Mouse (Mus musculus) heart, embryonic 16.5 days (tissue): Measurements from ENCODE around the gene Nrm. TPM values are rescaled to one million over a fixed set of nuclear protein-coding genes. Genes with fewer than 3 reads are reported as not detected.
A peak's percentile ranks its signal among the peaks of the same experiment; 100 is the strongest.

Experiments
- ATAC-seq: fragments of 200-750 bp; cut with Nextera tagmentation; replicated peaks from 2 replicates; pipeline ENCODE4 v1.8.0; 2017; ENCODE audit warnings: moderate number of reproducible peaks; ENCODE audit not compliant: insufficient read depth, low FRiP score; ENCODE audit errors: extremely low read depth
- H3K27ac ChIP-seq: fragments of 300-500 bp; sonication (generic); 2 replicates; pipeline ENCODE4 v1.5.1; 2014; ENCODE audit warnings: mild to moderate bottlenecking, low read length, control low read depth, moderate library complexity
- H3K27me3 ChIP-seq: fragments of 300-500 bp; sonication (generic); 2 replicates; pipeline ENCODE4 v1.6.1; 2014; ENCODE audit warnings: low read length, mixed read lengths; ENCODE audit not compliant: control insufficient read depth, insufficient read depth
- H3K36me3 ChIP-seq: fragments of 300-500 bp; sonication (generic); 2 replicates; pipeline ENCODE4 v1.6.1; 2014; ENCODE audit not compliant: control insufficient read depth, insufficient read depth
- H3K4me1 ChIP-seq: fragments of 300-500 bp; sonication (generic); 2 replicates; pipeline ENCODE4 v1.6.1; 2014; ENCODE audit warnings: low read length, mixed read lengths; ENCODE audit not compliant: control insufficient read depth, insufficient read depth
- H3K4me2 ChIP-seq: fragments of 300-500 bp; sonication (generic); 2 replicates; pipeline ENCODE4 v1.6.1; 2014; ENCODE audit warnings: low read depth, mild to moderate bottlenecking, control low read depth, low read length
- H3K4me3 ChIP-seq: fragments of 300-500 bp; sonication (generic); 2 replicates; pipeline ENCODE4 v1.5.1; 2014; ENCODE audit warnings: mild to moderate bottlenecking, control low read depth, low read length
- H3K9ac ChIP-seq: fragments of 300-500 bp; sonication (generic); 2 replicates; pipeline ENCODE4 v1.6.1; 2014; ENCODE audit warnings: low read length, control low read depth
- H3K9me3 ChIP-seq: fragments of 300-500 bp; sonication (generic); replicated peaks from 2 replicates; pipeline ENCODE4 v1.6.1; 2016; ENCODE audit warnings: low read length; ENCODE audit not compliant: control insufficient read depth
- WGBS: fragments of 180-500 bp; shearing (Covaris S2); extraction: QIAGEN DNeasy Blood & Tissue Kit; methylation state at CpG from one replicate; pipeline ENCODE4 v1.1.7; 2014; 5-methylcytosine and 5-hydroxymethylcytosine counted together
- polyA plus RNA-seq: library from polyadenylated mRNA; unstranded; fragments of >200 nt; fragmentation: Nextera tagmentation; extraction: Ambion mirVana; gene quantifications from 2 replicates; pipeline ENCODE4 v1.2.1, GENCODE M21; 2015

Gene Nrm
- polyA plus RNA-seq, 1 experiment from 2014 or later, result 46.9 TPM

DNA sequence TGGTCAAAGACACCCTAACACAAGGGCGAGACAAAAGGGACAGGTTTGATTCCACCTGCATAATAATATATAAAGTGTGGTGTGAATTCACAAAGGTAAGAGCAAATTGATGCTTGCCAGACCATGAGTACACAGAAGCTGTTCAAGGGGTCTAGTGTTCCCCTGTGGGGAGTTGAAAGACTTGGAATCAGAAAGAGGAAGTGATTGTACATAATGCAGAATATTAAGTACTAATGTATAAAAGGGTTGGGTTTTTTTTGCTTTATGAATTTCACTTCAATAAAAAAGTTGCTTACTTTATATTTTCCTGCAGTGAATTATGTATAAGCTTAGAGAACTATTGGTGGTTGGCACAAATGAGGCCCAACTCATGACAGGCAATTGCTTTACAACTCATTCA lies 1.7 kb upstream of the Nrm start:
- no peak for ATAC-seq
- Histone ChIP-seq H3K27me3 (no peaks in the 10 kb centered on the region), H3K9ac (no peak overlapping the region), H3K36me3 (peaks cover 16% of the 10 kb centered on the region), H3K27ac (no peak overlapping the region), H3K4me2 (no peak overlapping the region), H3K4me1 (peaks cover 9% of the 10 kb centered on the region), H3K9me3 (no peaks in the 10 kb centered on the region), H3K4me3 (no peak overlapping the region)
- WGBS, result 95% methylated on average over 1 of the region's 1 CpGs

DNA sequence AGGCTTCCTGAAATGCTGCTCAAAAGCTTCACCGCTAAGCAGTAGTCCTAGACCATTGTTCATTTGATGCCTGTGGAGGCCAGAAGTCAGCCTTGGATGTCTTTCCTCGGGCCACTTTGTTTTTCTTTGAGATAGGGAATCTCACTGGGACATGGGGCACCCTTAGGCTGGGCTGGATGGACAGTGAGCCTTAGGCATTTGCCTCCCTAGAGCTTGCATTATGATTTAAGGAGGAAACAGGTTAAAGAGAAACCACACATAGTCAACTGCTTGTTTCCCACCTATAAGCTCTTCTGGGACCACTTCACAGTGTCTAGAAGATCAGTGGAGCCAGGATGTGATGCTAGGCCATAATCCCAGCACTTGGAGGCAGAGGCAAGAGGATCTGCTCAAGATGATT lies 1.3 kb upstream of the Nrm start:
- no peak overlapping the region for H3K4me2 ChIP-seq
- WGBS, result 51% methylated on average over 2 of the region's 2 CpGs
- no peaks in the 10 kb centered on the region for H3K27me3 ChIP-seq
- no peak overlapping the region for H3K9ac ChIP-seq
- peaks cover 11% of the 10 kb centered on the region for H3K4me1 ChIP-seq
- H3K4me3 ChIP-seq, result no peak overlapping the region
- no peak for ATAC-seq
- H3K27ac ChIP-seq, result no peak overlapping the region
- peaks cover 14% of the 10 kb centered on the region for H3K36me3 ChIP-seq
- H3K9me3 ChIP-seq, result no peaks in the 10 kb centered on the region

DNA sequence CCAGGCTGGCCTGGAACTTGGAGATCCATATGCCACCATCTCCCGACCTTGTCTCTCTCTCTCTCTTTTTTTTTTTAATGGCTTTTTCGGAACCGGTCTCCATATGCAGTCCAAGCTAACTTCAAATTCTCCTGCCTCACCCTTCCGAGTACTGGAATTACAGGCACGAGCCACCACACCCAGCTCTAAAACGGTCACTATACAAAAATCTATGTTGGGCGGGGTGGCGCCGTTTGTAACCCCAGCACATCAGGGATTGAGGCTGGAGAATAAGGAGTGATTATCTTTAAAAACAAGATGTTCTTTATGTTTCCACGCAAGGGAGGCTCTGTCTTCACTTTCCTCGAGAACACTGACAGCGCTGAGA lies 304 bp upstream of the Nrm start:
- Histone ChIP-seq H3K27me3 (no peaks in the 10 kb centered on the region), H3K36me3 (peaks cover 14% of the 10 kb centered on the region), H3K4me3 (peak overlapping the region; percentile 79), H3K9ac (peak overlapping the region; percentile 72), H3K9me3 (no peaks in the 10 kb centered on the region), H3K4me2 (peak overlapping the region; percentile 66), H3K27ac (peak overlapping the region; percentile 94), H3K4me1 (peaks cover 15% of the 10 kb centered on the region)
- ATAC-seq, result no peak
- WGBS, result 6% methylated on average over 12 of the region's 12 CpGs

DNA sequence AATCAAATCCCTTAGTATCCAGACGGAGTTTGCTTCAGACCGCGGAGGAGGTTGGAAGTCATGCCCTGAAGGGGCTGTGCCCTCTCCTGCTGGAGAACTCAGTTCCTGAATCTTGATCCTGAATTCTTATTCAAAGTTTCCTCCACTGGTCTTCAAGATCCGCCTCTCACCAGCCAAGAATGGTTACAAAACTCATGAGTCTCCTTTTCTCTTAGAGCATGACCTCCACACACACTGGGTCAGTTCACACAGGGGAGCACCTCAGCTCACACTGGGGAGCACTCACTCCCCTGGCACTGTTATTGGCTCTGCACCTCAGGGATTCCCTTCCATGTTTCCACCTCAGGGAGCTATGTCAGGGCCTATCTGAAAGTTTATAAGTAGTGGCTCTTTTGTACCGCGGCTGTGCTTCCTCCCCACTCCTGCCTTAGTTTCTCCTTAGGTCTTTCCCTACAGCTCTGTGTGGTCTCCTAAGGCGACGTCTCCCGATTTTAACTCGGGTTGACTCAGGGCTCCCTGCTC lies 3.8 kb downstream of the Nrm start:
- 28% methylated on average over 10 of the region's 10 CpGs for WGBS
- no peak for ATAC-seq

DNA sequence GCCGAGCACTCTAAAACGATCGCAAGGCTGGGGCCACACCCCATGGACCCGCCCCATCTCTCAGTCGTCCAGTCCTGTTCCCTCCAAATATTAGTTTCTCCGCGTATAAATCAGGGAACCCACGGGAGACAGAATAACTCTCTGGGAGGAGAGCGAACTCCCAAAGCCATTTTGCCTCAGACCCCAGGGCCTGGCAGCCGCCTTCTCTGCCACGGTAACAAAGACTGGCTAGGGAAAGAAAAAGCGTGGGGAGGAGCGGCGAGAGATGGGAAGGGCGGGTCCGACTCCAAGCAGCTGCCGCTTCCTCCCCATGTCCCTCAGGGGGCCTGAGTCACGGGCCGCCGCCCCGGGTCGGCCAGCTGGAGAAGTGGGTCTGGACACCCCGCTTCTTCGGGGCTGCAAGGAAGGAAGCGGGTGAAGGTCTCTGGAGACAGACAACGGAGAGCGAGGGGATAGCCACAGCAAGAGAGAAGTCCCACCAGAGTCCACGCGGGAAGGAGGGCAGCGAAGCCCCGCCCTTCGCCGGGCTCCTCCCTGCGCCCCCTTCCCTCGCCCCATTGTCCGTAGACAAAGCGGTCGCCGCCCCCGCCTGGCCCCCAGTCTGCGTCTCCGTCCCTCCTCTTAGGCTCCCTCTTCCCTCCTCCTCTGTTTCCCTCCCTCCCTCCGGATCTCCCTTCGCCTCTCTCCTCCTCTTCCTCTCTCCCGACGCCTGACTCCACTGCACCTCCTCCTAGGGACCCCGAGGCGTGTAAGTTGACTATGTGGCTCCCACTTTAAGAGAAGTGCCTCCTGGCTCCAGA lies 4.6 kb downstream of the Nrm start, which contains the start of gene Ppp1r18:
Gene Ppp1r18, plus strand, starts transcription at position 113 of the 800 bp plus-strand sequence.
- Histone ChIP-seq H3K4me1 (peaks cover 40% of the 10 kb centered on the region), H3K9ac (peak within 1 kb of the TSS; percentile 73), H3K4me3 (peak within 1 kb of the TSS; percentile 69), H3K36me3 (peaks cover 4% of the 10 kb centered on the region; the same call in 1 of the 2 replicates), H3K27ac (peak within 1 kb of the TSS; percentile 96), H3K9me3 (no peaks in the 10 kb centered on the region), H3K27me3 (no peaks in the 10 kb centered on the region), H3K4me2 (peak within 1 kb of the TSS; percentile 83)
- WGBS, result under 1% methylated on average over 42 of the region's 48 CpGs
- peak; percentile 56 for ATAC-seq

More for the DNA sequence above, 3.8 kb downstream of the Nrm start:
- Histone ChIP-seq H3K4me1 (peaks cover 37% of the 10 kb centered on the region), H3K36me3 (peaks cover 4% of the 10 kb centered on the region; the same call in 1 of the 2 replicates), H3K27ac (peak overlapping the region; percentile 96), H3K4me2 (peak overlapping the region; percentile 83), H3K4me3 (peak overlapping the region; percentile 69), H3K27me3 (no peaks in the 10 kb centered on the region), H3K9ac (peak overlapping the region; percentile 73), H3K9me3 (no peaks in the 10 kb centered on the region)

DNA sequence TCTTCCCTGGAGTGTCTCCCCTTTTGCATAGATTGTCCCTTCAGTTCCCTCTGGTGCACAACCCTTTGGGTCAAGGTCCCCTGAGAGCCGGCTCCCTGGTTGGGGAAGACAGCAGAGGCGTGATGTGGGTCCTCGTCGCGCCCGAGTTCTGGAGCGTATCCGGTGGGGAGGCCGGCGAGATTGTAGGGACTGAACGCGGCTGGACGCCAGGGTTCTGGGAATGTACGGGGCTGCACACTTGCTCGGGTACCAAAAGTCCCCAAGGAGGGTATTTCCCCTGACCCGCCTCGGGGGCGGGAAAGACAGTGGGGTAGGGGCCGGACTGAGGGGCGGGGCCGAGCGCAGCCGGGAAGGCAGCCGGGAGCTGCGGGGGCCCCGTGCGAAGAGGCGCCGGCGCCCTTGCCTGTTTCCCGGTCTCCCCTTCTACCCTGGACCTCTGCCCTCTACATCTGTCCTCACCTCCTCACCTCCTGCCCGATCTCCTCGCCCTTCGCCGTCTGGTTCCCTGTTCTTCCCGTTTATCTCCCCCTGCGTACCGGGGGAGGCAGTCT lies 5.2 kb downstream of the Nrm start:
- no peaks in the 10 kb centered on the region for H3K27me3 ChIP-seq
- WGBS, result under 1% methylated on average over 37 of the region's 38 CpGs
- peak overlapping the region; percentile 69 for H3K4me3 ChIP-seq
- H3K9ac ChIP-seq, result peak overlapping the region; percentile 73
- peak; percentile 59 for ATAC-seq
- H3K36me3 ChIP-seq, result peaks cover 7% of the 10 kb centered on the region
- peaks cover 2% of the 10 kb centered on the region; the same call in 1 of the 2 replicates for H3K9me3 ChIP-seq
- H3K4me1 ChIP-seq, result peaks cover 43% of the 10 kb centered on the region
- H3K27ac ChIP-seq, result peak overlapping the region; percentile 96
- peak overlapping the region; percentile 83 for H3K4me2 ChIP-seq

DNA sequence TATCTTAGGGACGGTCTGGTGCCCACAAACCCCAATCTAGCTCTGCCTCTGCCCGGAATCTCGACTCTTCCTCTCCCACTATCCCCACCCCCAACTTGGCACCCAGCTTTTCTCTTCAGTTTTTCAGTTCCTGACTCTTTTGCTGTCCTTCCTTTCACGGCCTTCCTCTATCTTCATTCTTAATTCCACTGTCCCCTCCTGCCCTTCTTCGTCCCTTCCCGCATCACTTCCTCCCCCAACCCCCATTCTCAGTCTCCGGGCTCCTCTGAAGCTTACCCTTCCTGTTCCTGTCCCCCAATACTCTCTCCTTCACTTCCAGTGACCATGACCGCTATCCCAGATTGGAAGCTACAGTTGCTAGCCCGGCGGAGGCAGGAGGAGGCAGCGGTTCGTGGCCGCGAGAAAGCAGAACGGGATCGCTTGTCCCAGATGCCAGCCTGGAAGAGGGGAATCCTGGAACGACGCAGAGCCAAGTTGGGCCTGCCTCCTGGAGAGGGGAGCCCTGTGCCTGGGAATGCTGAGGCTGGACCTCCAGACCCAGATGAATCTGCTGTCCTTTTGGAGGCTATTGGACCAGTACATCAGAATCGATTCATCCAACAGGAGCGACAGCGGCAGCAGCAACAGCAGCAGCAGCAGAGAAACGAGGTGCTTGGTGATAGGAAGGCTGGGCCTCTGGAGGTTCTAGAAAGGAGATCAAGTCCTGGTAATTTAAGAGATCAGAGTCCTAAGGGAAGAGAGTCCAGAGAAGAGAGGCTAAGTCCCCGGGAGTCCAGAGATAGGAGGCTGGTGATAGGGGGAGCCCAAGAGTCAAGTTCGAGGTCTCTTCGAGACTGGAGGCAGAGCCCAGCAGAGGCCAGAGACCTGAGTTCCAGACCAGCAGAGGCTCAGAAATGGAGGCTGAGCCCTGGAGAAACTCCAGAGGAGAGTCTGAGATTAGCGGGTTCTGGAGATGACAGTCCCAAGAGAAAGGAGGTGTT lies 6.1 kb downstream of the Nrm start:
- peaks cover 40% of the 10 kb centered on the region for H3K4me1 ChIP-seq

DNA sequence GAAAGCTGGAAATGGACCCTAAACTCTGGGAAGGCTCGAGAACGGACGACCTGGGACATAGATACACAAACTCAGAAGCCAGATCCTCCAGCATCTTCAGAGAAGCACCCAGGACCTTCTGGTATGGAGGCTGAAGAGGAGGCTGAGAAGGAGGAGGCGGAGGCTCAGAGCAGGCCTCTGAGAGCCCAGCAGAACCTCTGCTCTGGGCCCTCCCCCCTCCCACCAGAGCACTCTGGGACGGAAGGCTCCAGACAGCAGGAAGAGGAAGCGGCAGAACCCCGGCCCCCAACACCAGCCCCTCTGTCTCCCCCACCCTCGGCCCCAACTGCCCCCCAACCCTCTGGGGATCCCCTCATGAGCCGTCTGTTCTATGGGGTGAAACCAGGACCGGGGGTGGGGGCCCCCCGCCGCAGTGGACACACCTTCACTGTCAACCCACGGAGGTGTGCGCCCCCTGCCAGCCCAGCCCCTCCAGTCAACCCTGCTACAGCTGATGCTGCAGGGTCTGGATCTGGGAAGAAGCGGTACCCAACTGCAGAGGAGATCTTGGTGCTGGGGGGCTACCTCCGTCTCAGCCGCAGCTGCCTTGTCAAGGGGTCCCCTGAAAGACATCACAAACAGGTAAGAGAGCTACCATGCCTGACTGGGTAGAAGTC lies 7.2 kb downstream of the Nrm start:
- no peak for ATAC-seq

More for the DNA sequence above, 6.1 kb downstream of the Nrm start:
- peak overlapping the region; percentile 73 for H3K9ac ChIP-seq
- no peak for ATAC-seq
- 6% methylated on average over 26 of the region's 26 CpGs for WGBS
- peaks cover 3% of the 10 kb centered on the region; the same call in 1 of the 2 replicates for H3K9me3 ChIP-seq
- peak overlapping the region; percentile 69 for H3K4me3 ChIP-seq
- peaks cover 8% of the 10 kb centered on the region for H3K36me3 ChIP-seq
- H3K27ac ChIP-seq, result peak overlapping the region; percentile 96
- peak overlapping the region; percentile 83 for H3K4me2 ChIP-seq
- no peaks in the 10 kb centered on the region for H3K27me3 ChIP-seq

More for the DNA sequence above, 7.2 kb downstream of the Nrm start:
- WGBS, result 21% methylated on average over 16 of the region's 17 CpGs
- Histone ChIP-seq H3K27ac (peak overlapping the region; percentile 96), H3K4me3 (peak overlapping the region; percentile 69), H3K4me2 (peak overlapping the region; percentile 83), H3K9me3 (peaks cover 3% of the 10 kb centered on the region; the same call in 1 of the 2 replicates), H3K27me3 (no peaks in the 10 kb centered on the region), H3K4me1 (peaks cover 44% of the 10 kb centered on the region), H3K9ac (peak overlapping the region; percentile 73), H3K36me3 (peaks cover 8% of the 10 kb centered on the region)
